Mouse (Mus musculus): Measurements from ENCODE around the gene Poldip3. TPM values are rescaled to one million over a fixed set of nuclear protein-coding genes. Genes with fewer than 3 reads are reported as not detected.

The Poldip3 gene
- total and polyA plus RNA-seq, 3 experiments, result 77.0 to 78.9 (median 77.2) TPM

GRCm38 (mm10) chr15:83171712-83172481, 22.7 kb upstream of the Poldip3 start:
- Histone ChIP-seq H3K9me3 (replicated peaks; ENCODE audit: low read length) (no peaks in the 10 kb centered on the region), H3K27me3 (replicated peaks) (no peaks in the 10 kb centered on the region), H3K79me2 (replicated peaks; ENCODE audit: control insufficient read depth, extremely low read depth, insufficient read depth, poor library complexity, severe bottlenecking) (no peaks in the 10 kb centered on the region), H3K4me3 (replicated peaks in 1 of 3; ENCODE audit: low read depth in 2 of 3, low read length in 2 of 3, poor library complexity in 1 of 3) (peak overlapping the region; percentile 67 to 75 (median 74)), H3K9ac (ENCODE audit: insufficient read depth, low read depth) (peak overlapping the region; percentile 62), H3K4me2 (ENCODE audit: insufficient read depth, low read depth, poor library complexity, severe bottlenecking) (peak overlapping the region; percentile 71), H3K27ac (ENCODE audit: insufficient read depth, low read depth) (peak overlapping the region; percentile 86), H3K36me3 (replicated peaks in 1 of 2; ENCODE audit: control insufficient read depth in 1 of 2, insufficient read depth in 1 of 2, low read length in 1 of 2) (peaks cover 0 to 31% of the 10 kb centered on the region in 2 experiments), H3K4me1 (ENCODE audit: control insufficient read depth in 1 of 2, insufficient read depth in 2 of 2) (peaks cover 9 to 59% of the 10 kb centered on the region in 2 experiments; a peak in 3 of 4 replicates)
- in situ Hi-C loops (cut with MboI; ENCODE audit: low pct_ligation_motif_present, low pct_unique_long_range_greater_than_20kb, low sequenced_read_pairs) (no loop called here), dilution Hi-C loops (cut with MboI; ENCODE audit: extremely low pct_ligation_motif_present, extremely low pct_unique_long_range_greater_than_20kb, low sequenced_read_pairs) (no loop called here)
- peak; percentile 96 for DNase-seq (ENCODE audit: extremely low read depth)
- TF ChIP-seq IRF4 (IDR thresholded peaks at IDR 0.05; ENCODE audit: low read depth, low read length), result no peak; the same call in 1 of the 2 replicates
- peak; percentile 94 for TF ChIP-seq ELF1 (IDR thresholded peaks at IDR 0.05; ENCODE audit: low read depth, low read length)
- peak; percentile 60; the same call in 1 of the 2 replicates for TF ChIP-seq TBP (conservative IDR thresholded peaks at IDR 0.05; ENCODE audit: low read depth, low read length)
- TF ChIP-seq RAD21 (IDR thresholded peaks at IDR 0.05; ENCODE audit: low read depth, low read length), result peak; percentile 16
- TF ChIP-seq MXI1 (IDR thresholded peaks at IDR 0.05; ENCODE audit: low read depth, low read length), result peak; percentile 78
- no peak for TF ChIP-seq JUND (conservative IDR thresholded peaks at IDR 0.05; ENCODE audit: low read depth, low read length)
- TF ChIP-seq TCF12 (IDR thresholded peaks at IDR 0.05; ENCODE audit: low read depth, low read length), result peak; percentile 69
- TF ChIP-seq NRF1 (IDR thresholded peaks at IDR 0.05; ENCODE audit: low read depth, low read length), result peak; percentile 58
- peak; percentile 86 for TF ChIP-seq POLR2A (IDR thresholded peaks at IDR 0.05; ENCODE audit: low read depth, low read length)
- peak; percentile 36 for TF ChIP-seq SMC3 (IDR thresholded peaks at IDR 0.05; ENCODE audit: low read depth, low read length)
- TF ChIP-seq CTCF (conservative IDR thresholded peaks at IDR 0.05 in 1 of 2, IDR thresholded peaks at IDR 0.05 in 1 of 2; ENCODE audit: low read depth in 2 of 2, low read length in 2 of 2), result peak in 1 of 2 experiments; percentile 45; a peak in 2 of 4 replicates
- TF ChIP-seq HCFC1 (IDR thresholded peaks at IDR 0.05; ENCODE audit: low read depth, low read length), result peak; percentile 64
- peak; percentile 67; the same call in 1 of the 2 replicates for TF ChIP-seq BHLHE40 (IDR thresholded peaks at IDR 0.05; ENCODE audit: low read depth, low read length)
- no peak for TF ChIP-seq E2F4 (IDR thresholded peaks at IDR 0.05; ENCODE audit: insufficient replicate concordance, low read depth, low read length)

DNA sequence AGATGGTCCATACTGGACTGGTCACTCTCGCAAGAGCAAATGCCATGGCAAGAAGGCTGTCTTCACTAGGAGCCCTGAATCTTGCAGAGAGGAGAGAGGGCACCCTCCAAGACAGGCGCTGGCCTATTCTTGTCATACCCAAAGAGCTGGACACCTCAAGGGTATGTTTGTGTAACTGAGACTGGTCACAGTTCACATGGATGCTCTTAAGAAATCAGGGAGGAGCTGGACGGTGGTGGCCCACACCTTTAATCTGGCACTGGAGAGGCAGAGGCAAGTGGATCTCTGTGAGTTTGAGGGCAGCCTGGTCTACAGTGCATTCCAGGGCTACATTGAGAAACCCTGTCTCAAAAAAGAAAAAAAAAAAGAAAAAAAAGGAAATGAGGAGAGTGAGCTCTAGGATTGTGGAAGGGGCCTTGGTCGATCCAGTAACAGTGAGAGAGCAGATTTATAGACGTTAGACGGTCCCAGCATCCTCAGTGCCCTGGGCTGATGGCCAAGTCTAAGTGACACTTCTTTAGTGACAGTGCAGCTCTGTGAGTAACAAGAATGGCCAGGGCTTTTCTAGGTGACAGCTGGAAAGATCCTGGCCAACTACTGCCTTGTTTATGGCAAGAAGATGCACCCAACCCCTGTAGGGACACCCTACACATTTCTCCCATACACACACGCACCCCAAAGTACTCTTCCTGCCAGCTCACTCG, 21.9 kb upstream of the Poldip3 start:
- 0 out of 2 replicates have a peak overlapping the region, but pooled peaks have one; percentile 12 for H3K27ac ChIP-seq (ENCODE audit: insufficient read depth, low read depth)
- H3K79me2 ChIP-seq (replicated peaks; ENCODE audit: control insufficient read depth, extremely low read depth, insufficient read depth, poor library complexity, severe bottlenecking), result no peaks in the 10 kb centered on the region
- DNase-seq (ENCODE audit: extremely low read depth), result no peak
- peak overlapping the region; percentile 60 to 75 (median 74) for H3K4me3 ChIP-seq (replicated peaks in 1 of 3; ENCODE audit: low read depth in 2 of 3, low read length in 2 of 3, poor library complexity in 1 of 3)
- no peak for TF ChIP-seq EP300 (IDR thresholded peaks at IDR 0.05; ENCODE audit: low read length)
- TF ChIP-seq E2F4 (IDR thresholded peaks at IDR 0.05; ENCODE audit: insufficient replicate concordance, low read depth, low read length), result no peak
- TF ChIP-seq BHLHE40 (IDR thresholded peaks at IDR 0.05; ENCODE audit: low read depth, low read length), result no peak
- TF ChIP-seq ZNF384 (IDR thresholded peaks at IDR 0.05; ENCODE audit: low read depth, low read length), result no peak
- TF ChIP-seq ZC3H11A (IDR thresholded peaks at IDR 0.05; ENCODE audit: low read depth, low read length), result no peak
- TF ChIP-seq JUND (conservative IDR thresholded peaks at IDR 0.05; ENCODE audit: low read depth, low read length), result no peak
- no peak for TF ChIP-seq MAX (IDR thresholded peaks at IDR 0.05; ENCODE audit: low read length)
- TF ChIP-seq MAFK (IDR thresholded peaks at IDR 0.05; ENCODE audit: insufficient replicate concordance, low read length), result no peak
- TF ChIP-seq ZKSCAN1 (IDR thresholded peaks at IDR 0.05; ENCODE audit: borderline replicate concordance, low read depth, low read length), result no peak
- no peak for TF ChIP-seq KAT2A (IDR thresholded peaks at IDR 0.05; ENCODE audit: insufficient replicate concordance, low read length)
- no peak for TF ChIP-seq RAD21 (IDR thresholded peaks at IDR 0.05; ENCODE audit: low read depth, low read length)
- peak overlapping the region; percentile 62; the same call in 1 of the 2 replicates for H3K9ac ChIP-seq (ENCODE audit: insufficient read depth, low read depth)
- dilution Hi-C loops (cut with MboI; ENCODE audit: extremely low pct_ligation_motif_present, extremely low pct_unique_long_range_greater_than_20kb, low sequenced_read_pairs), result no loop called here
- H3K36me3 ChIP-seq (replicated peaks in 1 of 2; ENCODE audit: control insufficient read depth in 1 of 2, insufficient read depth in 1 of 2, low read length in 1 of 2), result peaks cover 0 to 39% of the 10 kb centered on the region in 2 experiments
- in situ Hi-C loops (cut with MboI; ENCODE audit: low pct_ligation_motif_present, low pct_unique_long_range_greater_than_20kb, low sequenced_read_pairs), result no loop called here
- H3K4me2 ChIP-seq (ENCODE audit: insufficient read depth, low read depth, poor library complexity, severe bottlenecking), result peak overlapping the region; percentile 71
- no peaks in the 10 kb centered on the region for H3K27me3 ChIP-seq (replicated peaks)
- peaks cover 9 to 67% of the 10 kb centered on the region in 2 experiments; a peak in 3 of 4 replicates for H3K4me1 ChIP-seq (ENCODE audit: control insufficient read depth in 1 of 2, insufficient read depth in 2 of 2)
- H3K9me3 ChIP-seq (replicated peaks; ENCODE audit: low read length), result no peaks in the 10 kb centered on the region

Measured in CH12.LX (cell line).